Mouse (Mus musculus): ENCODE data around the gene Arhgap35.

DNA sequence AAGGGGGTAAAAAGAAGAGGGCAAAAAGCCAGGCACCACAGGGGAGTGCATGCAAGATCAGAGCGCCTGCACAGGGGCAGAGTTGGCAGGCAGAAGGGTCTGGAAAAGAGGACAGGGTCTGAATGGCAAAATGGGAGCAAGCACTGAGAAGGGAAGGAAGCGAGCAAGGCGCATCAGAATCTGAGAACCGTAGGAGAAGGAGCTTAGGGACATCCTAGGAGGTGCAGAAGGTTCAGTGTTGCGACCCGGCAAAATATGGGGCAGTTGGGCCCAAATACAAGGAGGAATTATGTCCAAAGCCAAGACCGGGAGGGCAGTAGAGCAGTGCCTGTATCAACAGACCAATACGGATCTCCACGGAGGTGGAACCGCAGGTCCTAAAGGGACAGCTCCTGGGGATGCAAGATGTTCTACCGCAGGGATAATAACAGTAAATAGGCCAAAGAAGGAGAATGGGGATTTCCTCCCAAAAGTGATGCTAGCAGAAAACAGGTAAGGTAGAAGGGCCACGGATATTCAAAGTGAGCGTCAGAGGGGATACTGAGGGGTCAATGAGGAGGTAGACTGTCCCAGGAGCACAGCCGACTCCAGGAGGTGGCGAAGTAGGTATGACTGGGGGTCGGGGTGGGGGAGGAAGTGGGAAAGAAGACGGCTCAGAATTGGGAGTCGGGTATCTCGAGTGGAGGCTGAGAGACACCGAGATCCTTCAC is 1.2 kb downstream of the Arhgap35 start:
- TF ChIP-seq CTCF (IDR thresholded peaks at IDR 0.05; ENCODE audit: borderline replicate concordance, control insufficient read depth, extremely low read depth, insufficient read depth, low read length, poor library complexity) (no peak), POLR2A (IDR thresholded peaks at IDR 0.05; ENCODE audit: control insufficient read depth, extremely low read depth, insufficient read depth, low read length, poor library complexity) (no peak)

All from thymus, adult 2 months (tissue).